Mouse (Mus musculus) kidney, embryonic 14.5 days (tissue): ENCODE measurements around the gene Psmb10. TPM values are rescaled to one million over a fixed set of nuclear protein-coding genes. Genes with fewer than 3 reads are reported as not detected.

ENCODE experiments used
- ATAC-seq: fragments of 200-750 bp; cut with Nextera tagmentation; 2 replicates; pipeline ENCODE4 v1.8.0; 2017; ENCODE audit warnings: moderate number of reproducible peaks, mild to moderate bottlenecking, moderate TSS enrichment, moderate library complexity; ENCODE audit not compliant: low FRiP score, low TSS enrichment
- H3K27ac ChIP-seq: fragments of 300-500 bp; sonication (generic); 2 replicates; pipeline ENCODE4 v1.5.1; 2014; ENCODE audit warnings: low read depth, mild to moderate bottlenecking, low read length, moderate library complexity, mixed read lengths
- H3K27me3 ChIP-seq: fragments of 300-500 bp; sonication (generic); 2 replicates; pipeline ENCODE4 v1.6.1; 2014; ENCODE audit warnings: mild to moderate bottlenecking, low read length; ENCODE audit not compliant: control insufficient read depth, insufficient read depth
- H3K36me3 ChIP-seq: fragments of 300-500 bp; sonication (generic); 2 replicates; pipeline ENCODE4 v1.6.1; 2014; ENCODE audit warnings: low read length, mixed read lengths; ENCODE audit not compliant: control insufficient read depth, insufficient read depth
- H3K4me1 ChIP-seq: fragments of 300-500 bp; sonication (generic); 2 replicates; pipeline ENCODE4 v1.6.1; 2014; ENCODE audit warnings: low read length, mixed read lengths; ENCODE audit not compliant: control insufficient read depth, insufficient read depth
- H3K4me2 ChIP-seq: fragments of 300-500 bp; sonication (generic); replicated peaks from 2 replicates; pipeline ENCODE4 v1.6.1; 2014; ENCODE audit warnings: low read depth, mild to moderate bottlenecking, low read length
- H3K4me3 ChIP-seq: fragments of 300-500 bp; sonication (generic); 2 replicates; pipeline ENCODE4 v1.5.1; 2014; ENCODE audit warnings: mild to moderate bottlenecking, low read length
- H3K9ac ChIP-seq: fragments of 300-500 bp; sonication (generic); 2 replicates; pipeline ENCODE4 v1.6.1; 2014; ENCODE audit warnings: low read depth, mild to moderate bottlenecking, low read length, moderate library complexity
- H3K9me3 ChIP-seq: fragments of 300-500 bp; sonication (generic); 2 replicates; pipeline ENCODE4 v1.6.1; 2016; ENCODE audit warnings: low read length; ENCODE audit not compliant: control insufficient read depth
- WGBS: fragments of 180-500 bp; shearing (Covaris S2); extraction: QIAGEN DNeasy Blood & Tissue Kit; methylation state at CpG from one replicate; pipeline ENCODE4 v1.1.7; 2014; 5-methylcytosine and 5-hydroxymethylcytosine counted together
- polyA plus RNA-seq: library from polyadenylated mRNA; unstranded; fragments of >200 nt; fragmentation: Nextera tagmentation; extraction: Ambion mirVana; gene quantifications from 2 replicates; pipeline ENCODE4 v1.2.1, GENCODE M21; 2014

Gene Psmb10
- polyA plus RNA-seq, 1 experiment from 2014 or later, result 38.7 TPM

DNA sequence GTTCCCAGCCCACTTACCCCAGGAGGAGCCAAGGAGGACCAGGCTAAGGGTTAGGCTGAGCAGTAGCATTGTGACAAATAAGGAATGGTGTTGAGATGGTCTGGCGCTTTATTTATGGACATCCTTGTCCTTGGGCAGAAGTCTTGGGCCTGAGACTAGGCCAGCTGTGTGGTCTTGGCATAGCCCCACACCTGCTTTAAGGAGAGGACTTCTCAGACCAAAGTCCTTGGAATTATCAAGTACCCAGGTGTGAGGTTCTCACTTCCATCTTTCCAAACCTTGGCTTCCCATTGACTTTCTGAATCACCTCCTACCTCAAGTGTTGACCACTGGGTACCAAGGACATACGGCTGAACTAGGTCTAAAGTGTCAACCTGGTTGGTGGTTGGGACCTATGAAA lies 4.5 kb downstream of the Psmb10 start, which contains the start of gene Ctrl:
TSS of gene Ctrl (minus strand) at position 101 of the 400 bp plus-strand sequence.
- ATAC-seq, result no peak
- WGBS, result 91% methylated on average over 2 of the region's 2 CpGs
- Histone ChIP-seq H3K9me3 (no peaks in the 10 kb centered on the region), H3K36me3 (peaks cover 31% of the 10 kb centered on the region), H3K4me3 (no peak within 1 kb of the TSS), H3K4me1 (peaks cover 11% of the 10 kb centered on the region), H3K27ac (no peak within 1 kb of the TSS), H3K9ac (no peak within 1 kb of the TSS), H3K4me2 (no peak within 1 kb of the TSS), H3K27me3 (no peaks in the 10 kb centered on the region)

DNA sequence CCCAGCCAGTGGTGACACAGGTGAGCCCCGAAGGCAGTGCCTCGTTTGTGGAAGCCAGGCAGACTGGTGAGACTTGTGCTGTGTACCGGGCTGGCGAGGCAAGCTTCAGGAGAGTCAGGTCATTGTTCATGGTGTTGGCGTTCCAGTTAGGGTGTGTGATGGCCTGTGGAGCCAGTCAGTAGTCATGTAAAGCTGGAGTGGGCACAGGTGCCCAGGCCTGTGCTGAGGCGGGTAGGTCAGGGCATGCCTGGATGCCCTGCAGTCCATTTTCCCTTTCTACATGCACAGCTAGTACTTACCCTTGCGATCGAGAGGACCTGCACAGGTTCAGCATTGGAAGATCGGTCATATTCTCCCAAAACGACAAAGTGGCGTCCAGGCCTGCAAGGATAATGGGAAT lies 5.7 kb downstream of the Psmb10 start:
- no peak for ATAC-seq
- H3K4me3 ChIP-seq, result no peak overlapping the region
- H3K4me1 ChIP-seq, result peaks cover 4% of the 10 kb centered on the region; the same call in 1 of the 2 replicates
- no peaks in the 10 kb centered on the region for H3K27me3 ChIP-seq
- H3K27ac ChIP-seq, result no peak overlapping the region
- no peak overlapping the region for H3K9ac ChIP-seq
- no peak overlapping the region for H3K4me2 ChIP-seq
- no peaks in the 10 kb centered on the region for H3K9me3 ChIP-seq
- peaks cover 33% of the 10 kb centered on the region for H3K36me3 ChIP-seq
- WGBS, result 90% methylated on average over 11 of the region's 11 CpGs

DNA sequence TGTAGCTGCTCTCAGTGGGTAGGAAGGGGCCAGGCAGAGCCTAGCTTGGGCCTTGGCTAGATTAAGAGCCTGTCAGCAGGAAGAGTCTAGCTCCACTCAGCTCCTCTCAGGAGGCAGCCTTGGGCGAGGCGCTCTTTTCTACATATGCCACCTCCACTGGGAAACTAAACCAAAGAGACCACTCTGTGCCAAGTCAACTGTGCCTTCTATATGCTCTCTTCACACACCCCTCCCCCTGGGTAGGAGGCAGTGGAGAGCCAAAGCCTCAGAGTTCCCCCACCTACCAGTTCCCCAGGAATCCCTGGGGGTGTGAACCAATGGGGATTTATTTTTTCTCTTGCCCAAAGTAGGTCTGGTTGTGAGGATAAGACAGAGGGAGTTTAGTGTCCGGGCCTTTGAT lies 7.0 kb downstream of the Psmb10 start:
- peaks cover 2% of the 10 kb centered on the region; the same call in 1 of the 2 replicates for H3K4me1 ChIP-seq
- H3K4me3 ChIP-seq, result no peak overlapping the region
- H3K4me2 ChIP-seq, result no peak overlapping the region
- WGBS, result 97% methylated on average over 3 of the region's 3 CpGs
- H3K27ac ChIP-seq, result no peak overlapping the region
- peaks cover 33% of the 10 kb centered on the region for H3K36me3 ChIP-seq
- H3K27me3 ChIP-seq, result no peaks in the 10 kb centered on the region
- no peak overlapping the region for H3K9ac ChIP-seq
- no peaks in the 10 kb centered on the region for H3K9me3 ChIP-seq
- ATAC-seq, result no peak

DNA sequence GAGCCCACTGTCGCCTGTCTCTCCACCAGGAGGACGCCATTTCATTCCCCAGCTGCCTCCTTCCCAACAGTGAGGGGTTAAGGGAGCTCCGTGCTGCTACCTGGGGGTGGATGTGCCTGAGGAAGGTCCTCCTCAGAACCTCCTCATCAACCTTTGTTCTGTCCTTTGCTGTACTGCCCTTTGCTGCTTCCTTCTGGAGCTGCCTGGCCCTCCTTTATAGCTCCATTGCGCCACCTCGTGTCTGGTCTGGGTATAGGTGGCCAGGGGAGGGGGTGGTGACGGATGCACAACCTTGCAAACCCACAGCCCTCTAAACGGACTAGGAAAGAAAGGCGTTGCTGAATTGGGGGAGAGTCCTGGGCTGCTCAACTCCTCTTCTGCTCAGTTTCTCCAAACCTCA lies 7.6 kb downstream of the Psmb10 start:
- WGBS, result 15% methylated on average over 8 of the region's 8 CpGs
- no peak overlapping the region for H3K4me2 ChIP-seq
- H3K27ac ChIP-seq, result no peak overlapping the region
- no peak overlapping the region for H3K9ac ChIP-seq
- ATAC-seq, result peak; percentile 63
- no peaks in the 10 kb centered on the region for H3K4me1 ChIP-seq
- H3K4me3 ChIP-seq, result no peak overlapping the region
- H3K36me3 ChIP-seq, result peaks cover 33% of the 10 kb centered on the region
- no peaks in the 10 kb centered on the region for H3K9me3 ChIP-seq
- H3K27me3 ChIP-seq, result no peaks in the 10 kb centered on the region

DNA sequence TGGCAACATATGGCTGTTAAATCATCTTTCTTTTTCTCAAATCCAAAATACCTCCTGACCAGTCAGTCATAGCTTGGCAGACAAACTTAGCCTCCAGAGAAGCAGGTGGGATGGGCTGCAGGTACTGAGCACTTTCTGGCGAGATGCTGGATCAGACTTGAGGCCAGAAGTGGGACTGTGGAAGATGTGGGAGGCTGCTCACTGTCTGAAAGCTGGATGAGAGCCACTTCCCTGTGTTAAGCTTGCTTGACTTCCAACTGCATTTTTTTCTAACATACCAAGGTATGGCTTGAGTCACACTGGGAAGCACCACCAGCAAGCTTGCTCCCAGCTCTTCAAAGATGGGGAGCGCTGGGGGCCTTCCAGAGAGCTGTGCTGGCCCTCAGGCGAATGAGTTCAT lies 13.1 kb downstream of the Psmb10 start:
- H3K4me3 ChIP-seq, result no peak overlapping the region
- H3K9me3 ChIP-seq, result no peaks in the 10 kb centered on the region
- H3K4me2 ChIP-seq, result no peak overlapping the region
- WGBS, result 77% methylated on average over 3 of the region's 3 CpGs
- no peaks in the 10 kb centered on the region for H3K27me3 ChIP-seq
- no peak overlapping the region for H3K27ac ChIP-seq
- no peak overlapping the region for H3K9ac ChIP-seq
- peaks cover 17% of the 10 kb centered on the region for H3K36me3 ChIP-seq
- ATAC-seq, result no peak
- H3K4me1 ChIP-seq, result no peaks in the 10 kb centered on the region

DNA sequence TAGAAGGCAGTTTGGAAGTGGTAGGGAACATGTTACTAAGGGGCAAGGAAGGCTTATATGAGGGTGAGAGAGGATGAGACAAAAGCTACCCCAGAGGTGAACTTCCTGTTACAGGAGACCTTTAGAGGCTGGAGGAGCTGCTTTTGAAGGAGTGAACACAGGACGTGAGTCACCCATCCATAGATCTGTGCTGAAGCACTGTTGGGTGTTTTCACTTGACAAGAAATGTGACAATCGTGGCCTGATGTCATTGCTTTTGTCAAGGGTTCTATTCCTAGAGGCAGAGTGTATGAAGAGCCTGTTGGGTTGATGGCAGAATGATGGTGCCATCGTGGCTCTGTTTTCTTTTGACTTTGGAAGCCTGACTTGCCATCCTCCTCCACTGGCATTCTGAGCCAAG lies 18.9 kb downstream of the Psmb10 start:
- Histone ChIP-seq H3K4me3 (no peak overlapping the region), H3K36me3 (peaks cover 21% of the 10 kb centered on the region; the same call in 1 of the 2 replicates), H3K27me3 (no peaks in the 10 kb centered on the region), H3K4me2 (no peak overlapping the region), H3K4me1 (no peaks in the 10 kb centered on the region), H3K9me3 (no peaks in the 10 kb centered on the region), H3K9ac (no peak overlapping the region), H3K27ac (no peak overlapping the region)
- 86% methylated on average over 3 of the region's 3 CpGs for WGBS
- ATAC-seq, result no peak

DNA sequence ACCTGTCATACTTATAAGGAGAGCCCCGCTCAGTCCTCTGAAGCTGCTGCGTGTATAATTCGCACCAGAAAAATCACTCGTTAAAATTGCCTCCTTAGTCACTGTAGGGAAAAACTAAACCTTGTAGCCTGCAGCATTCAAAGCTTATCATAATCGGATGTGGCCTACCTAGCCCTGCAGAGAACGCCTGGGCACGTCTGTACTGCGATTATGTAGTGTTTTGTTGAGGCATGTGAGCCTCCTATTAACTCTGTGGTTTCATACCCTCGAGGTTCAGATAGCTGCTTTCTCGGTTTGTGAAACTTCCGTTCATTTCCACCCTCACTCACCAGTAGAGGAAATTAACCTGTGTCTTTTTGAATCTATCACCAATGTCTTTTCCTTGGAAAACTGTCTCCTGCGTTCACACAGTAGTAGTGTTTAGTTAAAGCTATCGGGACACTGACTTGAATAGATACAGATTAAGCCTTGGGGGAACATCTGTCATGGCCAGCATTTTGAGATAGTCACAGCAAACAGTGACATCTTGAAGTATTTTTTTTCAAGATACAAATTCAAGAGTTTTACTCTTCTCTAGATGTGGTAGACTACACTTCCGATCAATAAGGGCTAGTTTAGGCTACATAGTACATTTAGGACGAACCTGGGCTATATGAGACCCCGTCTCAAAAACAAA lies 37.2 kb downstream of the Psmb10 start:
- Histone ChIP-seq H3K4me1 (0 out of 2 replicates have a peak, but pooled peaks cover 3% of the 10 kb centered on the region), H3K9me3 (no peaks in the 10 kb centered on the region), H3K9ac (peak overlapping the region; percentile 98), H3K27ac (peak overlapping the region; percentile 88; the same call in 1 of the 2 replicates), H3K27me3 (no peaks in the 10 kb centered on the region), H3K4me2 (peak overlapping the region; percentile 75), H3K4me3 (peak overlapping the region; percentile 95), H3K36me3 (no peaks in the 10 kb centered on the region)
- WGBS, result 33% methylated on average over 16 of the region's 16 CpGs
- no peak for ATAC-seq

DNA sequence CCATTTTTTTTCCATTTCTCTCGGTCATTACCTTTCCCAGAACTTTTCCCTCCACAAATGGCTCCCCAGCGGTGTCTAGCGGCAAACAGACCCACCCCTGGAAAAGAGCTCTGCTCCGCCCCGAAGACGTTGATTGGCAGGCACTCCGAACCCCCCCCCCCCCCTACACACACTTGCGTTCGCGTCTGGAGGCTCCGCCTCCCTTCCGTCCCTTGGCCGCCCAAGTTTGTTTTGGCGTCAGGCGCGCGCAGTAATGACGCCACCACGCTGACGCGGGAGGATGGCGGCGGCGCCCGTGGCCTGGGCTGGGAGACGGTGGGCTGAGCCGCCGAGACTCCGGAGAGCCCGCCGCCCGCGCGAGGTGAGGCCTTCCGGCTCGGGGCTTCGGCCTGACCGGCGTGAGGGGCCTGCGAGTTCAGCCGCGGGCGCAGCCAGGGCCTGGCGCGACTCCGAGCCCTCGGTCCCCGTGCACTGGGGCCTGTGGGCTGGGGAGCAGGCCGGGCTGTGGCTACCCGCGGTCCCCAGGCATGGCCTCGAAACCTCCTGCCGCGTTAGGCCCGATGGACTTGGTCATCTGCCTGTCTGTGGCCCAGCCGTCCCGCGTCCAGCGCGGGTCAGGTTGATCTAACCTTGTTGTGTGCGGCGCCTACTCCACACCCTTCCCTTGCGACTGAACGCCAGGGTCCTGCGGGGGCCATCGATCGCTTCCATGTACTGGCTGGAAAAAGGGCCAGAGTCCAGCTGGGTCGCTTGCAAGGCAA lies 37.9 kb downstream of the Psmb10 start, which contains the start of gene Pskh1:
TSS of gene Pskh1 (plus strand) at position 262 of the 761 bp plus-strand sequence.
- H3K4me1 ChIP-seq, result 0 out of 2 replicates have a peak, but pooled peaks cover 3% of the 10 kb centered on the region
- H3K9ac ChIP-seq, result peak within 1 kb of the TSS; percentile 98
- peak within 1 kb of the TSS; percentile 88 for H3K27ac ChIP-seq
- peak within 1 kb of the TSS; percentile 95 for H3K4me3 ChIP-seq
- H3K27me3 ChIP-seq, result no peaks in the 10 kb centered on the region
- H3K9me3 ChIP-seq, result no peaks in the 10 kb centered on the region
- no peaks in the 10 kb centered on the region for H3K36me3 ChIP-seq
- peak; percentile 93 for ATAC-seq
- WGBS, result under 1% methylated on average over 61 of the region's 68 CpGs
- H3K4me2 ChIP-seq, result peak within 1 kb of the TSS; percentile 75
